Mouse (Mus musculus) neural tube, embryonic 14.5 days (tissue): Measurements from ENCODE around the gene Vmn2r82. TPM values are rescaled to one million over a fixed set of nuclear protein-coding genes. Genes with fewer than 3 reads are reported as not detected.
"Not testable (repeated sequence)": the region's sequence is repeated elsewhere in the genome, so short reads cannot be mapped to it uniquely, and the experiment has no call there.

Source experiments
- ATAC-seq: fragments of 200-750 bp; cut with Nextera tagmentation; 2 replicates; pipeline ENCODE4 v1.8.0; 2017; ENCODE audit warnings: low read depth, mild to moderate bottlenecking, moderate TSS enrichment, moderate library complexity
- H3K27ac ChIP-seq: fragments of 300-500 bp; sonication (generic); 2 replicates; pipeline ENCODE4 v1.5.1; 2014; ENCODE audit warnings: low read depth, mild to moderate bottlenecking, control low read depth, low read length, moderate library complexity, mixed read lengths
- H3K27me3 ChIP-seq: fragments of 300-500 bp; sonication (generic); 2 replicates; pipeline ENCODE4 v1.6.1; 2014; ENCODE audit warnings: low read length; ENCODE audit not compliant: control insufficient read depth, insufficient read depth
- H3K36me3 ChIP-seq: fragments of 300-500 bp; sonication (generic); 2 replicates; pipeline ENCODE4 v1.6.1; 2014; ENCODE audit warnings: low read length, mixed read lengths; ENCODE audit not compliant: control insufficient read depth, insufficient read depth
- H3K4me1 ChIP-seq: fragments of 300-500 bp; sonication (generic); 2 replicates; pipeline ENCODE4 v1.6.1; 2014; ENCODE audit warnings: low read length; ENCODE audit not compliant: control insufficient read depth, insufficient read depth
- H3K4me2 ChIP-seq: fragments of 300-500 bp; sonication (generic); 2 replicates; pipeline ENCODE4 v1.6.1; 2014; ENCODE audit warnings: mild to moderate bottlenecking, low read depth, low read length, control low read depth
- H3K4me3 ChIP-seq: fragments of 300-500 bp; sonication (generic); 2 replicates; pipeline ENCODE4 v1.5.1; 2014; ENCODE audit warnings: low read depth, low read length, control low read depth, mixed read lengths
- H3K9ac ChIP-seq: fragments of 300-500 bp; sonication (generic); replicated peaks from 2 replicates; pipeline ENCODE4 v1.6.1; 2014; ENCODE audit warnings: low read depth, mild to moderate bottlenecking, control low read depth, low read length, mixed read lengths
- H3K9me3 ChIP-seq: fragments of 300-500 bp; sonication (generic); 2 replicates; pipeline ENCODE4 v1.6.1; 2016; ENCODE audit warnings: low read length; ENCODE audit not compliant: control insufficient read depth
- WGBS: fragments of 180-500 bp; shearing (Covaris S2); extraction: QIAGEN DNeasy Blood & Tissue Kit; methylation state at CpG from one replicate; pipeline ENCODE4 v1.1.7; 2014; 5-methylcytosine and 5-hydroxymethylcytosine counted together
- polyA plus RNA-seq: library from polyadenylated mRNA; unstranded; fragments of >200 nt; fragmentation: Nextera tagmentation; extraction: Ambion mirVana; gene quantifications from 2 replicates; pipeline ENCODE4 v1.2.1, GENCODE M21; 2014

Gene Vmn2r82
- polyA plus RNA-seq = not detected in 2 replicates

- ATAC-seq, H3K4me1 ChIP-seq, H3K27ac ChIP-seq, H3K9me3 ChIP-seq, H3K9ac ChIP-seq, H3K36me3 ChIP-seq, H3K4me2 ChIP-seq, H3K27me3 ChIP-seq, H3K4me3 ChIP-seq: not testable (repeated sequence)
- WGBS = 84% methylated on average over 4 of the region's 4 CpGs
These were observed at the start of gene Vmn2r82 for GRCm38 (mm10) chr10:79356220-79356619. Gene Vmn2r82 (plus strand): TSS chr10:79356520.

- not testable (repeated sequence) for H3K9ac ChIP-seq, H3K4me1 ChIP-seq, H3K9me3 ChIP-seq, H3K27ac ChIP-seq, H3K36me3 ChIP-seq, H3K27me3 ChIP-seq
- peak; percentile 71 for ATAC-seq
- peak overlapping the region; percentile 27; the same call in 1 of the 2 replicates for H3K4me2 ChIP-seq
- H3K4me3 ChIP-seq = peak overlapping the region; percentile 23; the same call in 1 of the 2 replicates
- 5% methylated on average over 16 of the region's 16 CpGs for WGBS
These were observed 34.1 kb upstream of the Vmn2r82 start for GRCm38 (mm10) chr10:79322033-79322736.

- no peak overlapping the region for H3K4me2 ChIP-seq
- H3K27ac ChIP-seq = no peak overlapping the region
- ATAC-seq = no peak
These were observed 33.6 kb upstream of the Vmn2r82 start for GRCm38 (mm10) chr10:79322737-79323086.

GRCm38 (mm10) chr10:79399946-79400700, 43.8 kb downstream of the Vmn2r82 start:
- not testable (repeated sequence) for ATAC-seq, H3K4me2 ChIP-seq, H3K4me3 ChIP-seq, H3K27ac ChIP-seq, H3K9me3 ChIP-seq, H3K4me1 ChIP-seq, H3K27me3 ChIP-seq, H3K9ac ChIP-seq, H3K36me3 ChIP-seq
- WGBS = 82% methylated on average over 8 of the region's 8 CpGs

More at GRCm38 (mm10) chr10:79322737-79323086, 33.6 kb upstream of the Vmn2r82 start:
- Histone ChIP-seq H3K4me3 (no peak overlapping the region; the same call in 1 of the 2 replicates), H3K9me3 (no peaks in the 10 kb centered on the region), H3K36me3 (no peaks in the 10 kb centered on the region), H3K27me3 (no peaks in the 10 kb centered on the region), H3K9ac (no peak overlapping the region), H3K4me1 (no peaks in the 10 kb centered on the region)

- no peak overlapping the region for H3K4me2 ChIP-seq
- no peak overlapping the region for H3K4me3 ChIP-seq
- no peaks in the 10 kb centered on the region for H3K4me1 ChIP-seq
- no peaks in the 10 kb centered on the region for H3K27me3 ChIP-seq
- ATAC-seq = no peak
- H3K36me3 ChIP-seq = no peaks in the 10 kb centered on the region
- 95% methylated on average over 24 of the region's 24 CpGs for WGBS
- no peak overlapping the region for H3K9ac ChIP-seq
- H3K9me3 ChIP-seq = no peaks in the 10 kb centered on the region
- H3K27ac ChIP-seq = no peak overlapping the region
These were observed 60.9 kb downstream of the Vmn2r82 start for GRCm38 (mm10) chr10:79417142-79417771.

- not testable (repeated sequence) for ATAC-seq, H3K4me2 ChIP-seq, H3K9ac ChIP-seq, H3K4me3 ChIP-seq, H3K36me3 ChIP-seq, H3K27ac ChIP-seq, H3K27me3 ChIP-seq, H3K4me1 ChIP-seq, H3K9me3 ChIP-seq
- WGBS = 88% methylated on average over 5 of the region's 6 CpGs
These were observed 61.5 kb downstream of the Vmn2r82 start for GRCm38 (mm10) chr10:79417772-79418170.

GRCm38 (mm10) chr10:79435141-79435820, 79.0 kb downstream of the Vmn2r82 start:
- H3K27me3 ChIP-seq, H3K4me2 ChIP-seq, H3K36me3 ChIP-seq, H3K27ac ChIP-seq, H3K4me3 ChIP-seq, H3K4me1 ChIP-seq, H3K9me3 ChIP-seq, H3K9ac ChIP-seq, ATAC-seq: not testable (repeated sequence)
- 86% methylated on average over 23 of the region's 23 CpGs for WGBS
